Mouse (Mus musculus): ENCODE results near the gene Psmb2.

DNA sequence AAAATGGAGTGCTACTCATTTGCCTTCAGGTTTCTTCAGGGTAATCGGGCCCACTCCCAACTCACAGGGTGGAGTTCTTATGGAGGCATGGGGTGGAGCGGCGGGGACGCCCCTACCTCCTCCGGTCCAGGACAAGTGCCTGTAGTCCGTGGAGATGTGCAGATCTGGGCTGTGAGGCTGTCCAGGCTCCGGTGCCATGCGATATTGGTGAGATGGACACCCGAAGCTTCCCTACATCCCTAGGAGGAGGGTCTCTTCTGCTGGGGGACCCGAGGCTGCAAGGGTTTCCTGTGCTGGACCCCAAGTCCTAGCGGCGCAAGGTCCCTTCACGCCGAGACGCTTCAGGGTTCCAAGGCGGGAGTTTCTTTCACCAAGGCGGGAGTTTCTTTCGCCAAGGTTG lies 54.7 kb downstream of the Psmb2 start:
- no peak for TF ChIP-seq CTCF (IDR thresholded peaks at IDR 0.05; ENCODE audit: low read depth, low read length)
- TF ChIP-seq POLR2A (IDR thresholded peaks at IDR 0.05; ENCODE audit: extremely low read depth, insufficient read depth, low read length) = no peak
